Mouse (Mus musculus) lung, adult 2 months (tissue): ENCODE measurements at regions not wholly inside any gene's neighbourhood (a gene's known extent, or its start where the extent isn't known, plus 50 kb on each side); places are given as distances from the start of the nearest gene placed in this dataset.

Source experiments
- CTCF ChIP-seq: fragments of 200-500 bp; IDR thresholded peaks from 2 replicates; pipeline ENCODE4 v1.5.1; 2011; ENCODE audit warnings: mild to moderate bottlenecking, low read length, control low read depth; ENCODE audit not compliant: insufficient read depth
- POLR2A ChIP-seq: fragments of 200-500 bp; IDR thresholded peaks from 2 replicates; pipeline ENCODE4 v1.6.1; 2011; ENCODE audit warnings: low read depth, mild to moderate bottlenecking, control low read depth, low read length, borderline replicate concordance; ENCODE audit errors: extremely low read depth

DNA sequence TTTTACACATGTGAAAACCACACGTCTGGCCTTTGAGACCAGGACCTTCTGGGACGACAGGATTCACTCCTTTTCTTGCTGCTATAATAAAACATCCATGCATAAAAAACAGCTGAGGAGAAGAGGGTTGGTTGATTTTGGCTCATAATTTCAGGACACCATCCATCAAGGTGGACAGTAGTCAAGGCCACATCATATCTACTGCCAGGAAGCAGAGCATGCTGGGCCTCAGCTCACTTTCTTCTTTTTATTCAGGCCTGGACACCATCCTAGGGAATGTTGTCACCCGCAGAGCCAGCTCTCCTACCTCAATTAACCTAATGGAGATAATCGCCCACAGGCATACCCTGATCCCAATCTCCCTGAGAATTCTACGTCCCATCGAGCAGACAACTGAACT lies 149.6 kb upstream of the F930015N05Rik start:
- TF ChIP-seq CTCF = no peak
- no peak for TF ChIP-seq POLR2A
